Mouse (Mus musculus) thymus, postnatal 36 days (tissue): ENCODE data around the gene Maff.

ENCODE experiments used
- DNase-seq, 2 experiments: peaks; one replicate each; pipeline ENCODE4 v3.0.0; 2022; ENCODE audit warnings: mixed read lengths in 2 of 2

The Maff gene

DNA sequence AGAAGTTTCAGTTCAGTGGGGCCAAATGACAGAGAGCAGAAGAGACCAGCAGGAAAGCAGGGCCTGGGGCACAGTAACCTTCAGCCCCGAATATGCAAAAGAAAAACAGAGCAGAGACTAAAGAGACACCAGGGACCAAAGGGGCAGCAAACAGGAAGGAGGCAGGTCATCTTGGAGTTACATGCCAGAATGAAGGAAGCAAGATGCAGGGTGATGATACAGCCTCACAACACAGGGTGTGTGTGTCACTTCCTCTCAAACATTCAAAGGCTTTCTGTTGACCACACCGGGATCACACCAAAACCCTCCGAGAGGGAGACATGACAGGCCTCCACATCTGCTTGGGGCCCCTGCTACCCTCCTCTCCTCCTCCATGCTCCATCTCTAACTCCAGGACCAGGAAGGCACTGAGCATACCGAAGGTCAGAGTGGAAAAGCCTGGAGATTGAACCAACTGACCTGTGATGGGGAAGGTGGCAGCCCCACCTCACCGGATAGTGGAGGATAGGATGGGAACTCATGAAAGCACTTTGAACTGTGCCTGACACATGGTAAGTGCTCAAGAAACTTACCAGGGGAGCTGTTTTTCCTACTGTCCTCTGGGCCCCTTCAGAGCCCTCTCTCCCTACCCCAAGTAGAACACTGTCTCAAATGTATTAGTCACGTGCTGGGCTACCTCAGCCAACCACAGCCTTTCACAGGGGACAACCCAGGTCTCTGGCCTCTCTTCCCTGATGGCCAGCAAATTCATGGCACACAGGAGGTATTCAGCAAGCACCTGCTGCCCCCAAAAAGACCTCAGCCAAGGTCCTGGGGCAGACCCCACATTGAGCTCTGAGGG lies 53.9 kb downstream of the Maff start:
- no peak for DNase-seq

DNA sequence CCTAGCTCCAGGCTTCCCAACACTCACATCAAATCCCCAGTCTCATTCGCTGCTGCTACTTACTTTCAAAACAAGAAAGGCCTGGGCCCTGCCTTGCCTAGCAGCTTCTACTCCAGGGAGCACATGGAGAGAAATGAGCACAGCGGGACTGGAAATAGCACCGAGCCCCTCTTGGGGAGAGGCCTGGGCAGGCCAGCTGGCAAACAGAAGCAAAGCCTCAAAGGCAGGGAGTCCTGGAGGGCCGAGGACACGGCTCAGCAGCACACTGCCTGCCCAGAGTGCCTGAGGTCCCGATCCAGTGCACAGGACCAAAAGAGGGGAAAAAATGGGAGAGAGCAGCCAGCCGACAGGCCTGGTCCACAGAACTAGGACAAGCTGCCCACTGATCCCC lies 54.5 kb downstream of the Maff start:
- DNase-seq, result no peak

DNA sequence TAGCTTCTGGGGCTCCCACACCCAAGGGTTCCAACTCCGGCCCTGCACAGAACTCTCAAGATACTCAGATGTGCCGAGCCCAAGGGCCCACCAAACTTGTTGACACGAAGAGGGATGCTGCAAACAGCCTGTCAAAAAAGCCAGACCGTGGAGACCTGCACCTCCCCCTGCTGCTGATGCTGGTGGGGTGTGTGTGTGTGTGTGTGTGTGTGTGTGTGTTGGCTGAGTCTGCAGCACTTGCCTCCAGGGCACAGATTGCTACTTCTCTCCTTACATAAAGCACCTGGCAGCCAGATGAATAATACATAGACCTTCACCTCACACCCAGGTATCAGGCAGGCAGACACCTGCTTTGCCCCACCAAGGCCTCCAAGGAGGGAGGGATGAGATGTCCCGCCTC lies 55.8 kb downstream of the Maff start:
- DNase-seq, result no peak

DNA sequence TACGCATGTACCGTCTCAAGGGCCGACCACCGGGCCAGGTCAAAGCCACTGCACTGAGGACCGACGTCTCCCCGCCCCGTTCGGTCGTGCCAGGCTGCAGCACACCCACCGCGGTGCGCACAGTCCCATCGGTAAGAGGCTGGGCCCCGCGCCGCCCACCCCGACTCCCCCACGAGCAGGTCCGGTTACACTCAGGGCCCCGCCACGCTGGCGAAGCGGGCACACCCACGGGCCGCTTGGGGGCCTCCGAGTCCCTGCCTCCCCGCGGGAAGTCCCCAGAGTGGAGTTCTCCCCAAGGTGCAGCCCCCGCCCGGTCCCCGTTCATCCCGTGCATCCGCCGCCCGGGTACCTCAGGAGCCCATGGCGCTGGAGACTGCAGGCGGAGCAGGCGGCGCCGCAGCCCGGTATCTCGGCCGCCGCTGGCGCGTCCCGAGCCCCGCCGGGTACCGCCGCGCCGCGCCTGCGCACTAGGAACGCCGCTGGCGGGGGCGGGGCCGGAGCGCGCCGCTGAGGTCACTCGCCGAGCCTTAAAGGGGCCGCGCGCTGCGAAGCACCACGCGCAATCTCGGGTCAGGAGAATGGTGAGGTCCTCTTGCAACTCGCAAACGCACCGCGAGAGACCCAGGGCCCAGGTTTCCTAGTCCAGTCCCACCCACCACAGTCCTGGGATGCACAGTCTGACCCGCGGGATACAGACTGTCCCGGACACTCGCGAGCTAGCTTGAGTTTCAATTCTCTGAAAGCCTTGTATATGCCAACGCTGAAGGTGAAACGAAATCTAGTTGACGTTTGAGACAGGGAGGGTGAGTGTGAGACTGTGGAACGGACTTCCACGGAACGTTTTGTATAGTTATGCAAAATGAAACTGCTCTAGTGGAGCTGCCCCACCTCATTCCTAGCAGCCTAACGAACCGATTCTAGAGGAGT lies 56.7 kb downstream of the Maff start, which contains the start of gene Tmem184b:
Gene Tmem184b, minus strand, starts transcription at position 734 of the 927 bp plus-strand sequence.
- DNase-seq, result peak; percentile 87 to 89

DNA sequence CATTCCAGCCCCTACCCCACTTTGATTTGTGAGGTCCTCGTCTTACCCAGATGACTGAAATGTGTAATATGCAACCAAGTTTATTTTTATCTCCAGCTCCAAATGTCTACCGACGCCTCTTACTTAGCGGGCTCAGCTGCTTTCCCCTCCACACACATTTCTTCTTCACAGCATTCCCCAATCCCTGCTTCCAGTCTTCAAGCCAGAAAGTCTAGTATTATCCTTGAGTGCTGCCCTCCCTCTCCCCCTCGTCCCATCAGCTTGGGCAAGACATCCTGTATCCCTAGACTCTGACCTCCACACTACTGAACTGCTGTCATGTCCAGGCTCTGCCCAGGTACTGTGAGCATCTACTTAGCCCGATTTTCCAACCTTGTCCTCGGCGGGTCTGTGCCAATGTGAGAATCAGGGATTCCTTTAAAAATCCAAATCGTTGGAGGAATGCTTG lies 57.4 kb downstream of the Maff start:
- no peak for DNase-seq

DNA sequence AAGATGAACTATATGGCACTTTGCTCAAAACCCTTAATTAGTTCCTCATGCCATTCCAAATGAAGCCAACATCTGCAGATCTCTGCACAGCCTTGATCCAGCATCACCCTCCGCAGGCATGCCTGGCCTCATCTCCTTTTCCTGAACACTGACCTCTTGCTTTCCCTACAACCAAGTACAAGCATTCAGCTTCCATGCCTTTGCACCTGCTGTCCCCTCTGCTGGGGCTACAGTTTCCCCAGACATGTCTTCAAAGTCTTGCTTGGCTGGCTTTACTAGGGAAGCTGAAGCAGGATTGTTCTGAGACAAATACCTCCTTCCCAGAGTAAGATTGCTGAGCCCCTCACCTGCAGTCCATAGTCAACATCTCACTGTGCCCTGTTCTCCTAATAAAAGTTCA lies 57.9 kb downstream of the Maff start:
- DNase-seq, result no peak

DNA sequence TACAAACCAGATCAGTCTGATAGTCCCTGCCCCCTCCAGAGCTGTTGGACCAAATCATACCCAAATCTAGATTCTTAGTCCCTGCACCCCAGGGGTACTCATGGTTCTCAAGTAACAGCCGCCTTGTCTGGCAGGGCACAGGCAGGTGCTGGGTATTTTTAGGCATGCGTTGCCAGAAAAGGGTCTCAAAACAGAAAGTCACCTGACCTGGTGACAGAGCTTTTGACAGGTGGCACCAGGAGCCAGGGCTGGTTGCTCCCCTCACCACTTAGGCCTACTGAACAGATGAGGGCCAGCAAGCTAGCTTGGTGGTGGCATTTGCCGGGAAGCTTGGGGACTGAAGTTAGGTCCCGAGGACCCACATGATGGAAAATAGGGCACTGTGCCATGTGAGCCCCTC lies 60.1 kb downstream of the Maff start:
- DNase-seq, result peak; percentile 23 to 61
